Comparison of ENCODE assay signal across 16 mouse cellular contexts in the genomic region with DNA sequence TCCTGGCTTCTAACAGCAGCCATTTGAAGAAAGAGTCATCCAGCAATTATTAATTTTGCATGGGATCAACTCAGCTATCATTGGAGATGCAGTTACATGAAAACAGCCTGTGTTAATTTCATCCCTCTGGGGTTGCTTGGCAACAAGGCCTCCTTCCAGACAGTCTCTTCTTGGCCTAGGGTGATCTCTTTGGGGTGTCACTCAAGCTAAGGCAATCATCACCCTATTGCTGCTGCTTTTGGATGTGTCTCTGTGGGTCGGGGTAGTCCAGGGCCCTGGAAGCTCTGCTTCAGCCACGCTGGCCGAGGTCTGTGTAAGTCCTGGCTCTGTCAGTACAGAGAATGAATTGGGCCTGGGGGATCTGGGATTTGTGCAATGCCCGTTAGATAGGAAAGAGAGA. TPM values are rescaled to one million over a fixed set of nuclear protein-coding genes. Genes with fewer than 3 reads are reported as not detected.
DNase-seq lines count a peak whose midpoint lies in the region; ATAC-seq lines count a peak whose summit lies in the region.
"Had no signal": no experiment of that assay in that cellular context is flagged by ENCODE, and none has a peak within 500 bp of the region (broad histone marks: within the 10 kb centered on the region; RNA-seq: fewer than 3 reads in every experiment).

No protein-coding gene starts in this region.

- no peak overlapping the region for H3K4me3 ChIP-seq in forebrain, embryonic 12.5 days (replicated peaks)
- H3K4me3 ChIP-seq in forebrain, embryonic 11.5 days (ENCODE audit: low read depth, low read length) = no peak overlapping the region
- H3K4me3 ChIP-seq in midbrain, embryonic 13.5 days (replicated peaks) = no peak overlapping the region
- H3K4me3 ChIP-seq in midbrain, embryonic 10.5 days = no peak overlapping the region
- H3K4me3 ChIP-seq in hindbrain, embryonic 15.5 days = no peak overlapping the region
- no peak overlapping the region for H3K4me3 ChIP-seq in neural tube, embryonic 15.5 days (replicated peaks)
- H3K4me3 ChIP-seq: heart, embryonic 15.5 days had no signal

- H3K27ac ChIP-seq in forebrain, embryonic 12.5 days = peak overlapping the region; percentile 64; the same call in 1 of the 2 replicates
- H3K27ac ChIP-seq in forebrain, embryonic 11.5 days (ENCODE audit: low read depth, low read length) = no peak overlapping the region
- H3K27ac ChIP-seq in midbrain, embryonic 13.5 days = peak overlapping the region; percentile 79
- no peak overlapping the region for H3K27ac ChIP-seq in midbrain, embryonic 10.5 days (replicated peaks)
- peak overlapping the region; percentile 68 for H3K27ac ChIP-seq in hindbrain, embryonic 15.5 days (replicated peaks)
- H3K27ac ChIP-seq in neural tube, embryonic 15.5 days (replicated peaks) = peak overlapping the region; percentile 61
- H3K27ac ChIP-seq: heart, embryonic 15.5 days had no signal

- H3K9me3 ChIP-seq in forebrain, embryonic 12.5 days = no peaks in the 10 kb centered on the region
- no peaks in the 10 kb centered on the region for H3K9me3 ChIP-seq in forebrain, embryonic 11.5 days (ENCODE audit: control insufficient read depth, low read length)
- H3K9me3 ChIP-seq in midbrain, embryonic 13.5 days = no peaks in the 10 kb centered on the region
- H3K9me3 ChIP-seq in midbrain, embryonic 10.5 days (replicated peaks) = no peaks in the 10 kb centered on the region
- no peaks in the 10 kb centered on the region for H3K9me3 ChIP-seq in hindbrain, embryonic 15.5 days
- no peaks in the 10 kb centered on the region for H3K9me3 ChIP-seq in neural tube, embryonic 15.5 days (replicated peaks)
- H3K9me3 ChIP-seq: heart, embryonic 15.5 days had no signal

- no peaks in the 10 kb centered on the region for H3K36me3 ChIP-seq in forebrain, embryonic 12.5 days (replicated peaks)
- H3K36me3 ChIP-seq in forebrain, embryonic 11.5 days (ENCODE audit: control insufficient read depth, insufficient read depth, low read length) = no peaks in the 10 kb centered on the region
- no peaks in the 10 kb centered on the region for H3K36me3 ChIP-seq in midbrain, embryonic 13.5 days
- no peaks in the 10 kb centered on the region for H3K36me3 ChIP-seq in midbrain, embryonic 10.5 days
- H3K36me3 ChIP-seq in hindbrain, embryonic 15.5 days = no peaks in the 10 kb centered on the region
- H3K36me3 ChIP-seq in neural tube, embryonic 15.5 days = no peaks in the 10 kb centered on the region
- H3K36me3 ChIP-seq: heart, embryonic 15.5 days had no signal

- H3K4me2 ChIP-seq in forebrain, embryonic 12.5 days = no peak overlapping the region
- H3K4me2 ChIP-seq in forebrain, embryonic 11.5 days (ENCODE audit: low read depth, low read length, severe bottlenecking) = no peak overlapping the region
- H3K4me2 ChIP-seq in midbrain, embryonic 13.5 days (replicated peaks) = no peak overlapping the region
- no peak overlapping the region for H3K4me2 ChIP-seq in hindbrain, embryonic 15.5 days
- H3K4me2 ChIP-seq in neural tube, embryonic 15.5 days = no peak overlapping the region
- H3K4me2 ChIP-seq: heart, embryonic 15.5 days had no signal

- no peaks in the 10 kb centered on the region for H3K4me1 ChIP-seq in forebrain, embryonic 12.5 days
- no peaks in the 10 kb centered on the region for H3K4me1 ChIP-seq in forebrain, embryonic 11.5 days (replicated peaks; ENCODE audit: control insufficient read depth, insufficient read depth, low read length)
- H3K4me1 ChIP-seq in midbrain, embryonic 13.5 days (replicated peaks) = peaks cover 33% of the 10 kb centered on the region
- H3K4me1 ChIP-seq in midbrain, embryonic 10.5 days = no peaks in the 10 kb centered on the region
- peaks cover 18% of the 10 kb centered on the region for H3K4me1 ChIP-seq in hindbrain, embryonic 15.5 days (replicated peaks)
- peaks cover 20% of the 10 kb centered on the region for H3K4me1 ChIP-seq in neural tube, embryonic 15.5 days

- DNase-seq in forebrain, embryonic 11.5 days (ENCODE audit: low spot score) = no peak
- no peak for DNase-seq in midbrain, embryonic 10.5 days (ENCODE audit: low spot score)
- DNase-seq in liver = no peak
- DNase-seq in urinary bladder, postnatal 4 days (ENCODE audit: low spot score in 2 of 2) = no peak
- DNase-seq: adrenal gland, postnatal 36 days; cerebellum, postnatal 36 days; heart, adult 11 months; liver, postnatal 0 days; thymus, postnatal 4 days had no signal

- WGBS in forebrain, embryonic 12.5 days = 78% methylated on average over 4 of the region's 4 CpGs
- WGBS in forebrain, embryonic 11.5 days = 77% methylated on average over 4 of the region's 4 CpGs
- 53% methylated on average over 4 of the region's 4 CpGs for WGBS in midbrain, embryonic 13.5 days
- WGBS in midbrain, embryonic 10.5 days = 81% methylated on average over 4 of the region's 4 CpGs
- WGBS in hindbrain, embryonic 15.5 days = 45% methylated on average over 4 of the region's 4 CpGs
- WGBS in neural tube, embryonic 15.5 days = 45% methylated on average over 4 of the region's 4 CpGs

- peak; percentile 60; the same call in 1 of the 2 replicates for ATAC-seq in forebrain, embryonic 12.5 days (ENCODE audit: low FRiP score)
- no peak for ATAC-seq in forebrain, embryonic 11.5 days (replicated peaks; ENCODE audit: low FRiP score)
- ATAC-seq in midbrain, embryonic 13.5 days = peak; percentile 87
- ATAC-seq in hindbrain, embryonic 15.5 days (ENCODE audit: low FRiP score, low read depth) = peak; percentile 69
- ATAC-seq in neural tube, embryonic 15.5 days (ENCODE audit: low FRiP score) = peak; percentile 69
- ATAC-seq: activated CD4-positive, CD25-positive, alpha-beta regulatory T cell, adult 4 months; inflammation-experienced regulatory T-cells, adult 6 months; liver, postnatal 0 days had no signal

- H3K27me3 ChIP-seq in forebrain, embryonic 12.5 days = no peaks in the 10 kb centered on the region
- no peaks in the 10 kb centered on the region for H3K27me3 ChIP-seq in forebrain, embryonic 11.5 days (ENCODE audit: control insufficient read depth, insufficient read depth, low read length)
- H3K27me3 ChIP-seq in midbrain, embryonic 13.5 days = no peaks in the 10 kb centered on the region
- peaks cover 8% of the 10 kb centered on the region; the same call in 1 of the 2 replicates for H3K27me3 ChIP-seq in midbrain, embryonic 10.5 days (ENCODE audit: low read depth, poor library complexity, severe bottlenecking)
- H3K27me3 ChIP-seq in hindbrain, embryonic 15.5 days = no peaks in the 10 kb centered on the region
- H3K27me3 ChIP-seq in neural tube, embryonic 15.5 days (replicated peaks) = no peaks in the 10 kb centered on the region
- H3K27me3 ChIP-seq: heart, embryonic 15.5 days had no signal

- H3K9ac ChIP-seq in forebrain, embryonic 12.5 days = no peak overlapping the region
- H3K9ac ChIP-seq in forebrain, embryonic 11.5 days (ENCODE audit: low read length) = no peak overlapping the region
- no peak overlapping the region for H3K9ac ChIP-seq in midbrain, embryonic 13.5 days (replicated peaks)
- H3K9ac ChIP-seq in hindbrain, embryonic 15.5 days = 0 out of 2 replicates have a peak overlapping the region, but pooled peaks have one; percentile 16
- H3K9ac ChIP-seq in neural tube, embryonic 15.5 days (replicated peaks) = no peak overlapping the region
- H3K9ac ChIP-seq: heart, embryonic 15.5 days; liver, postnatal 0 days had no signal

RNA-seq across cellular contexts. Expression of gene B3gnt2, which starts 14.5 kb away (rescaled TPM):
- 2.6 and 3.5 TPM in 2 replicates for polyA plus RNA-seq in forebrain, embryonic 12.5 days (2016; fragmentation: Nextera tagmentation; extraction: Ambion mirVana)
- polyA plus RNA-seq in forebrain, embryonic 11.5 days (2014; fragmentation: Nextera tagmentation; extraction: Ambion mirVana) = 2.4 and 2.8 TPM in 2 replicates
- polyA plus RNA-seq in midbrain, embryonic 13.5 days (2015; fragmentation: Nextera tagmentation; extraction: Ambion mirVana) = 1.9 and 2.4 TPM in 2 replicates
- polyA plus RNA-seq in midbrain, embryonic 10.5 days (2016; fragmentation: Nextera tagmentation; extraction: Ambion mirVana) = 1.9 and 2.7 TPM in 2 replicates
- polyA plus RNA-seq in hindbrain, embryonic 15.5 days (2015; fragmentation: Nextera tagmentation; extraction: Ambion mirVana) = 3.0 and 4.4 TPM in 2 replicates
- 2.3 and 5.5 TPM in 2 replicates for polyA plus RNA-seq in neural tube, embryonic 15.5 days (2015; fragmentation: Nextera tagmentation; extraction: Ambion mirVana)

Comparison
In these comparisons a context has a peak if more than half of its experiments do, and no peak if none do; other contexts are left out.
1. H3K27ac ChIP-seq: peak in forebrain, embryonic 12.5 days (single experiment), midbrain, embryonic 13.5 days (single experiment), hindbrain, embryonic 15.5 days (single experiment) and neural tube, embryonic 15.5 days (single experiment); none in forebrain, embryonic 11.5 days (single experiment) and midbrain, embryonic 10.5 days (single experiment).